Mouse (Mus musculus): ENCODE measurements around the gene Ppie.
A peak's percentile ranks its signal among the peaks of the same experiment; 100 is the strongest.

DNA sequence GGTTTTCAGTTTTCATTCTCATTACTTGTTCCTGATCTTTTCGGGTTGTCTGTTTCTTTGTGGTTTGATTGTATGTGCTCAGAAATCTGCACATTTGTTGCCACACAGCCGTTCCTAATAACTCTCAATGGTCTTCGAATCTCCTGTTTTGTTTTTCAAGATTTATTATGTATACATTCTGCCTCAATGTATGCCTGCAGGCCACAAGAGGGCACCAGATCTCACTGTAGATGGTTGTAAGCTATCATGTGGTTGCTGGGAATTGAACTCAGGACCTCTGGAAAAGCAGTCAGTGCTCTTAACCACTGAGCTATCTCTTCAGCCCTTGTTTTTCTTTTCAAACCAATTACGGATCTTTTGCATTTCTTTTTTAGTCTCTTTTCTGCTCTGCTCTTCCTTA is 53.4 kb downstream of the Ppie start:
- no peak for TF ChIP-seq ZKSCAN1 (IDR thresholded peaks at IDR 0.05; ENCODE audit: low read depth, low read length)
- TF ChIP-seq CTCF (IDR thresholded peaks at IDR 0.05 in 2 of 3, conservative IDR thresholded peaks at IDR 0.05 in 1 of 3; ENCODE audit: control insufficient read depth in 1 of 3, insufficient read depth in 1 of 3, low read depth in 2 of 3, low read length in 3 of 3, poor library complexity in 1 of 3, severe bottlenecking in 1 of 3) = peak; percentile 30 to 56 (median 38); a peak in 5 of 6 replicates
- TF ChIP-seq EP300 (IDR thresholded peaks at IDR 0.05; ENCODE audit: low read depth in 1 of 2, low read length in 2 of 2) = no peak
- TF ChIP-seq NRF1 (IDR thresholded peaks at IDR 0.05; ENCODE audit: insufficient read depth, low read depth, low read length, poor library complexity, severe bottlenecking) = no peak
- TF ChIP-seq GATA1 (IDR thresholded peaks at IDR 0.05; ENCODE audit: low read depth, low read length) = no peak
- TF ChIP-seq SMC3 (IDR thresholded peaks at IDR 0.05; ENCODE audit: low read depth, low read length) = peak; percentile 48
- no peak for TF ChIP-seq GABPA (IDR thresholded peaks at IDR 0.05; ENCODE audit: low read depth, low read length)
- no peak for TF ChIP-seq TBP (IDR thresholded peaks at IDR 0.05; ENCODE audit: low read depth, low read length)
- TF ChIP-seq JUND (IDR thresholded peaks at IDR 0.05; ENCODE audit: low read depth, low read length) = no peak
- no peak for TF ChIP-seq UBTF (IDR thresholded peaks at IDR 0.05; ENCODE audit: borderline replicate concordance, insufficient read depth, low read depth, low read length)
